Mouse (Mus musculus): ENCODE data around the gene Cirbp. TPM values are rescaled to one million over a fixed set of nuclear protein-coding genes. Genes with fewer than 3 reads are reported as not detected.

Gene Cirbp
- polyA plus RNA-seq, 1 experiment from 2014 or later, result 14.2 TPM

DNA sequence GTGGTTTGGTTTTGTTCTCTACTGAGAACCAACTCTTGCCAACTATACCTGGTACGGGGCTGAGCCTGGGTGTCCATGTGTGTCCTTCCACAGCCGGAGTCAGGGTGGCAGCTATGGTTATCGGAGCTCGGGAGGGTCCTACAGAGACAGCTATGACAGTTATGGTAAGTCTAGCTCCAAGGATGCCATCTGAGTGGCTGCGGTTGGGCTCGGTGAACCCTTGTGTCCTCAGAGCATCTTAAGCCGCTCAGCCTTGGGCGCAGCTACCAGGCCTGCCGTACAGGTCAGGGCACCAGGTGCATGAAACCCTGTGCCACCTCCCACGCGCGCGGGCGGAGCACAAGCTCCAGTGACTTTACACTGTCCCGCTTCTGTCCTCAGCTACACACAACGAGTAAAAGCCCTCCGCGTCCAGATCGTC, 4.8 kb downstream of the Cirbp start:
- H3K9ac ChIP-seq (ENCODE audit: low read depth, low read length), result no peak overlapping the region
- no peak overlapping the region for H3K4me3 ChIP-seq (ENCODE audit: low read depth, low read length)
- H3K9me3 ChIP-seq (replicated peaks; ENCODE audit: control insufficient read depth, low read length), result no peaks in the 10 kb centered on the region; the same call in 1 of the 2 replicates
- no peak overlapping the region for H3K27ac ChIP-seq (ENCODE audit: low read length)
- no peaks in the 10 kb centered on the region for H3K27me3 ChIP-seq (ENCODE audit: control insufficient read depth, insufficient read depth, low read depth, low read length)
- ATAC-seq (ENCODE audit: low read depth), result no peak
- H3K4me2 ChIP-seq (ENCODE audit: low read depth, low read length), result no peak overlapping the region
- 91% methylated on average over 19 of the region's 19 CpGs for WGBS (ENCODE audit: insufficient replicate concordance)
- peaks cover 45% of the 10 kb centered on the region for H3K4me1 ChIP-seq (ENCODE audit: control insufficient read depth, low read depth, low read length)
- peaks cover 26% of the 10 kb centered on the region for H3K36me3 ChIP-seq (ENCODE audit: control insufficient read depth, insufficient read depth)

GRCm38 (mm10) chr10:80171252-80171651, 5.5 kb downstream of the Cirbp start:
- Histone ChIP-seq H3K4me3 (ENCODE audit: low read depth, low read length) (no peak overlapping the region), H3K27ac (ENCODE audit: low read length) (no peak overlapping the region), H3K4me1 (ENCODE audit: control insufficient read depth, low read depth, low read length) (peaks cover 39% of the 10 kb centered on the region), H3K36me3 (ENCODE audit: control insufficient read depth, insufficient read depth) (peaks cover 26% of the 10 kb centered on the region), H3K27me3 (ENCODE audit: control insufficient read depth, insufficient read depth, low read depth, low read length) (no peaks in the 10 kb centered on the region), H3K9ac (ENCODE audit: low read depth, low read length) (no peak overlapping the region), H3K4me2 (ENCODE audit: low read depth, low read length) (no peak overlapping the region), H3K9me3 (replicated peaks; ENCODE audit: control insufficient read depth, low read length) (no peaks in the 10 kb centered on the region; the same call in 1 of the 2 replicates)
- no peak for ATAC-seq (ENCODE audit: low read depth)
- 87% methylated on average over 15 of the region's 15 CpGs for WGBS (ENCODE audit: insufficient replicate concordance)

GRCm38 (mm10) chr10:80171760-80172526, 6.2 kb downstream of the Cirbp start:
- H3K4me1 ChIP-seq (ENCODE audit: control insufficient read depth, low read depth, low read length), result peaks cover 33% of the 10 kb centered on the region

DNA sequence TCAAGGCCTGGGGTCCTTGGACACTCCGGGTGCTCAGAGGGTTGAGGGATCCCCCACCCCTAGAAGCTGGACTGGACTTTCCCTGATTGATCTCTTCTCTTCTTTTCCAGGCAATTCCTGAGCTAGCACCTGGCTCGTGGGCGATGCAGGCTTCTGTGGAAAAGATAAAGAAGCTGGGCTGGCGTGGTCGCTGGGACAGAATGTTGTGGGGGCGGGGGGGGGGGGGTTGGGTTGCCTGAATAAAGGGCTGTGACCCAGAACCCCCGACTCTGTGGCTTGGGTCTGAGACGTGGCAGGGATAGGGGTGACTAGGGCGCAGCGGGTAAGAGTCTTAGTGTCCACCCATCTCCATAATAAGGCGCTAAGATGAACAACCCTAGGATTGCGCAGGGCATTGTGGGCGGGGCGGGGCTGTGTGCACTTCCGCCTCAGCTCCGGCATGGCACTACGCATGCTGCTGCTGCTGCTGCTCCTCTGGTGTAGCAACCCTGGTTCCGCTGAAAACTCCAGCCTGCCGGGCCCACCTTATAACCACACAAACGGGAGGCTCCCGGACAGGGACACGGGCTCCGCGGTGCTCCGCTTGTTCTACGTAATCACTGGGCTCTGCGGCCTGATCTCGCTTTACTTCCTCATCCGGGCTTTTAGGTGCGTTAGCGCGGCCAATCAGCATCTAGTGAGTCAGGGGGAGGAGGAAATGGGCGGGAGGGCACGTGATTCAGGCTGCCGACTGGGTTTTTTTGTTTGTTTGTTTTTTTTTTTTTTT, 6.9 kb downstream of the Cirbp start, which contains the start of gene 1600002K03Rik:
1600002K03Rik (plus strand) TSS at position 418 of the 766 bp plus-strand sequence.
- H3K36me3 ChIP-seq (ENCODE audit: control insufficient read depth, insufficient read depth), result peaks cover 26% of the 10 kb centered on the region
- H3K9me3 ChIP-seq (replicated peaks; ENCODE audit: control insufficient read depth, low read length), result no peaks in the 10 kb centered on the region; the same call in 1 of the 2 replicates
- ATAC-seq (ENCODE audit: low read depth), result peak; percentile 70
- WGBS (ENCODE audit: insufficient replicate concordance), result 3% methylated on average over 35 of the region's 35 CpGs
- H3K9ac ChIP-seq (ENCODE audit: low read depth, low read length), result peak within 1 kb of the TSS; percentile 72
- H3K27ac ChIP-seq (ENCODE audit: low read length), result peak within 1 kb of the TSS; percentile 90
- peaks cover 2% of the 10 kb centered on the region; the same call in 1 of the 2 replicates for H3K27me3 ChIP-seq (ENCODE audit: control insufficient read depth, insufficient read depth, low read depth, low read length)
- H3K4me3 ChIP-seq (ENCODE audit: low read depth, low read length), result peak within 1 kb of the TSS; percentile 84
- H3K4me1 ChIP-seq (ENCODE audit: control insufficient read depth, low read depth, low read length), result peaks cover 30% of the 10 kb centered on the region
- peak within 1 kb of the TSS; percentile 83 for H3K4me2 ChIP-seq (ENCODE audit: low read depth, low read length)

More at GRCm38 (mm10) chr10:80171760-80172526, 6.2 kb downstream of the Cirbp start:
- H3K36me3 ChIP-seq (ENCODE audit: control insufficient read depth, insufficient read depth), result peaks cover 26% of the 10 kb centered on the region
- no peaks in the 10 kb centered on the region for H3K27me3 ChIP-seq (ENCODE audit: control insufficient read depth, insufficient read depth, low read depth, low read length)
- peak overlapping the region; percentile 84 for H3K4me3 ChIP-seq (ENCODE audit: low read depth, low read length)
- H3K27ac ChIP-seq (ENCODE audit: low read length), result peak overlapping the region; percentile 90
- peak overlapping the region; percentile 72 for H3K9ac ChIP-seq (ENCODE audit: low read depth, low read length)
- H3K9me3 ChIP-seq (replicated peaks; ENCODE audit: control insufficient read depth, low read length), result no peaks in the 10 kb centered on the region; the same call in 1 of the 2 replicates
- no peak for ATAC-seq (ENCODE audit: low read depth)
- 89% methylated on average over 45 of the region's 45 CpGs for WGBS (ENCODE audit: insufficient replicate concordance)
- peak overlapping the region; percentile 83 for H3K4me2 ChIP-seq (ENCODE audit: low read depth, low read length)

- Histone ChIP-seq H3K4me2 (ENCODE audit: low read depth, low read length) (peak overlapping the region; percentile 83), H3K36me3 (ENCODE audit: control insufficient read depth, insufficient read depth) (peaks cover 26% of the 10 kb centered on the region), H3K27me3 (ENCODE audit: control insufficient read depth, insufficient read depth, low read depth, low read length) (peaks cover 8% of the 10 kb centered on the region), H3K27ac (ENCODE audit: low read length) (peak overlapping the region; percentile 90), H3K4me3 (ENCODE audit: low read depth, low read length) (peak overlapping the region; percentile 84), H3K4me1 (ENCODE audit: control insufficient read depth, low read depth, low read length) (peaks cover 30% of the 10 kb centered on the region), H3K9ac (ENCODE audit: low read depth, low read length) (peak overlapping the region; percentile 72), H3K9me3 (replicated peaks; ENCODE audit: control insufficient read depth, low read length) (no peaks in the 10 kb centered on the region; the same call in 1 of the 2 replicates)
- ATAC-seq (ENCODE audit: low read depth), result no peak
- WGBS (ENCODE audit: insufficient replicate concordance), result 2% methylated on average over 11 of the region's 11 CpGs
Observed at GRCm38 (mm10) chr10:80173358-80173757, 7.6 kb downstream of the Cirbp start.

GRCm38 (mm10) chr10:80173955-80174640, 8.3 kb downstream of the Cirbp start:
- H3K9me3 ChIP-seq (replicated peaks; ENCODE audit: control insufficient read depth, low read length), result no peaks in the 10 kb centered on the region; the same call in 1 of the 2 replicates
- peaks cover 23% of the 10 kb centered on the region for H3K4me1 ChIP-seq (ENCODE audit: control insufficient read depth, low read depth, low read length)
- no peak for ATAC-seq (ENCODE audit: low read depth)
- H3K27ac ChIP-seq (ENCODE audit: low read length), result no peak overlapping the region; the same call in 1 of the 2 replicates
- no peak overlapping the region for H3K9ac ChIP-seq (ENCODE audit: low read depth, low read length)
- H3K36me3 ChIP-seq (ENCODE audit: control insufficient read depth, insufficient read depth), result peaks cover 26% of the 10 kb centered on the region
- no peak overlapping the region for H3K4me3 ChIP-seq (ENCODE audit: low read depth, low read length)
- H3K27me3 ChIP-seq (ENCODE audit: control insufficient read depth, insufficient read depth, low read depth, low read length), result peaks cover 15% of the 10 kb centered on the region
- H3K4me2 ChIP-seq (ENCODE audit: low read depth, low read length), result no peak overlapping the region
- 76% methylated on average over 10 of the region's 10 CpGs for WGBS (ENCODE audit: insufficient replicate concordance)

DNA sequence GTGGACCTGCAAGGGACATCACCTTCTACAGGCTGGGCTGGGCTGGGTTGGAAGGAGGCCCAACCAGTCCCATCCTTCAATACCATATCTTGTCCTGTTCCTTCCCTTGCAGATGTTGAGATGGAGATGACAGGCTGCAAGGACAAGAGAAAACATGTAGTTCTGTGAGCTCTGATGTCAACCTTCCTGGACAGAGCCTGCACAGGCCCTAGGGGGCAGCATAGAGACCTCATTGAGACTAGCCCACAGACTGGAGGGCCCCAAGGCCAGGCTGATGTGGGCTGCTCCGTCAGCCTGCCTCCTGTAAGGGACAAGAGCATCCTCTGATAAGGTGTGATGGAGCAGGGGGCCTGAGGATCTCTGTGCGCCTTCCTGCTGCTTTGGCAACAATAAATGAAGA, 8.9 kb downstream of the Cirbp start:
- Histone ChIP-seq H3K9ac (ENCODE audit: low read depth, low read length) (no peak overlapping the region), H3K27ac (ENCODE audit: low read length) (no peak overlapping the region), H3K4me2 (ENCODE audit: low read depth, low read length) (no peak overlapping the region), H3K27me3 (ENCODE audit: control insufficient read depth, insufficient read depth, low read depth, low read length) (peaks cover 21% of the 10 kb centered on the region), H3K9me3 (replicated peaks; ENCODE audit: control insufficient read depth, low read length) (no peaks in the 10 kb centered on the region; the same call in 1 of the 2 replicates), H3K36me3 (ENCODE audit: control insufficient read depth, insufficient read depth) (peaks cover 25% of the 10 kb centered on the region), H3K4me1 (ENCODE audit: control insufficient read depth, low read depth, low read length) (peaks cover 25% of the 10 kb centered on the region), H3K4me3 (ENCODE audit: low read depth, low read length) (no peak overlapping the region)
- ATAC-seq (ENCODE audit: low read depth), result no peak
- 29% methylated on average over 2 of the region's 2 CpGs for WGBS (ENCODE audit: insufficient replicate concordance)

DNA sequence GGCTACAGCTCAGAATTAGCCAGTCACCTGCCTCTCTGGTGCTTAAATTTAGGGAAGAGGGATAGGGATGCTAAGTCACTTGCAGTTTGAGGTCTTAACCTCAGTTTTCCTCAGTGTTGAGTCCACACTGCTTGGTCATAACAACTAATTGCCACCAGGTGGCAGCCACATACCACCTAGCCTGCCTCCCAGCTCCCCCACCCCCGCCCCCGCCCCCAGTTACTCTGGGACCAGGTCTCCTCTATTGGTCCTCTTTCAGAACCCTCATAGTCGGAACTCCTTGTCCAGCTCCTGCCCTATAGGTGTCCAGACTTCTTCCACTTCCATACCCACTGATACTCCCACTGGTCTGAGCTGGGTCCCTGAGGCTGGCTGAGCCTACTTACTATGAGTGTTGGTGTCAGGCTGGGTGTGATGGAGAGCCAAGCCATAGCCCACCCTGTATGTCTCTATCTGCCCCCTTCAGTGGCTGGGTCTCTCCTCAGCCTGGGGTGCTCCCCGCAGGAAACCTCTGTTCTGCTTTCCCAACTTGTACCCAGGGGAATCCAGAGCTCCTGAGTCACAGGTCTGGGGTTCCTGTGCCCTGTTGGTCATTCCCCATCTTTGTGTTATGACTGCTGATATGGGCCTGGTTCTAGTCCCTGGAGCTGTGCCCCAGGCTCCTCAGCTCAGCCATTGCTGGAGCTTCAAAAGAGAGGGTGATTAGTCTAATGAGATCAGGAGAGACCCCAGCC, 9.9 kb downstream of the Cirbp start:
- H3K9me3 ChIP-seq (replicated peaks; ENCODE audit: control insufficient read depth, low read length), result no peaks in the 10 kb centered on the region; the same call in 1 of the 2 replicates
- H3K4me1 ChIP-seq (ENCODE audit: control insufficient read depth, low read depth, low read length), result peaks cover 27% of the 10 kb centered on the region
- ATAC-seq (ENCODE audit: low read depth), result no peak
- WGBS (ENCODE audit: insufficient replicate concordance), result 26% methylated on average over 4 of the region's 4 CpGs
- H3K4me3 ChIP-seq (ENCODE audit: low read depth, low read length), result no peak overlapping the region
- H3K4me2 ChIP-seq (ENCODE audit: low read depth, low read length), result no peak overlapping the region
- H3K36me3 ChIP-seq (ENCODE audit: control insufficient read depth, insufficient read depth), result peaks cover 15% of the 10 kb centered on the region
- no peak overlapping the region for H3K9ac ChIP-seq (ENCODE audit: low read depth, low read length)
- H3K27ac ChIP-seq (ENCODE audit: low read length), result no peak overlapping the region
- peaks cover 31% of the 10 kb centered on the region for H3K27me3 ChIP-seq (ENCODE audit: control insufficient read depth, insufficient read depth, low read depth, low read length)
